Mouse (Mus musculus) midbrain, postnatal 0 days (tissue): ENCODE results near the gene Pcolce2. TPM values are rescaled to one million over a fixed set of nuclear protein-coding genes. Genes with fewer than 3 reads are reported as not detected.

Experiments used
- ATAC-seq: fragments of 200-750 bp; cut with Nextera tagmentation; 2 replicates; pipeline ENCODE4 v1.8.0; 2017; ENCODE audit warnings: moderate number of reproducible peaks, mild to moderate bottlenecking, moderate TSS enrichment, moderate library complexity; ENCODE audit not compliant: low FRiP score
- DNase-seq: peaks from one replicate; pipeline ENCODE4 v3.0.0-alpha.2; 2015; ENCODE audit warnings: low spot score
- H3K27ac ChIP-seq: fragments of 300-500 bp; sonication (generic); 2 replicates; pipeline ENCODE4 v1.5.1; 2014; ENCODE audit warnings: low read depth, mild to moderate bottlenecking, low read length, mixed read lengths
- H3K27me3 ChIP-seq: fragments of 300-500 bp; sonication (generic); 2 replicates; pipeline ENCODE4 v1.6.1; 2014; ENCODE audit warnings: low read length, control low read depth, mixed read lengths; ENCODE audit not compliant: insufficient read depth
- H3K36me3 ChIP-seq: fragments of 300-500 bp; sonication (generic); 2 replicates; pipeline ENCODE4 v1.6.1; 2014; ENCODE audit warnings: low read length, control low read depth, mixed read lengths; ENCODE audit not compliant: insufficient read depth
- H3K4me1 ChIP-seq: fragments of 300-500 bp; sonication (generic); 2 replicates; pipeline ENCODE4 v1.6.1; 2014; ENCODE audit warnings: mild to moderate bottlenecking, control low read depth, antibody characterized with exemption, low read length, mixed read lengths; ENCODE audit not compliant: insufficient read depth
- H3K4me2 ChIP-seq: fragments of 300-500 bp; sonication (generic); 2 replicates; pipeline ENCODE4 v1.6.1; 2014; ENCODE audit warnings: low read depth, mild to moderate bottlenecking, low read length, mixed read lengths; ENCODE audit not compliant: poor library complexity, severe bottlenecking
- H3K4me3 ChIP-seq: fragments of 300-500 bp; sonication (generic); 2 replicates; pipeline ENCODE4 v1.5.1; 2014; ENCODE audit warnings: low read depth, mild to moderate bottlenecking, low read length, moderate library complexity
- H3K9ac ChIP-seq: fragments of 300-500 bp; sonication (generic); replicated peaks from 2 replicates; pipeline ENCODE4 v1.6.1; 2014; ENCODE audit warnings: mild to moderate bottlenecking, low read length, moderate library complexity, mixed read lengths; ENCODE audit not compliant: poor library complexity, severe bottlenecking
- H3K9me3 ChIP-seq: fragments of 300-500 bp; sonication (generic); 2 replicates; pipeline ENCODE4 v1.6.1; 2016; ENCODE audit warnings: low read length, control low read depth
- CTCF ChIP-seq: IDR thresholded peaks from 2 replicates; pipeline ENCODE4 v1.5.1; 2016; ENCODE audit warnings: antibody characterized with exemption, mild to moderate bottlenecking
- WGBS: fragments of 180-500 bp; shearing (Covaris S2); extraction: QIAGEN DNeasy Blood & Tissue Kit; methylation state at CpG from one replicate; pipeline ENCODE4 v1.1.7; 2014; 5-methylcytosine and 5-hydroxymethylcytosine counted together
- polyA plus RNA-seq: library from polyadenylated mRNA; unstranded; fragments of >200 nt; fragmentation: Nextera tagmentation; extraction: Ambion mirVana; gene quantifications from 2 replicates; pipeline ENCODE4 v1.2.1, GENCODE M21; 2015
- total RNA-seq: library from RNA; depleted of rRNA; stranded (reverse); fragments of >200 nt; gene quantifications from 2 replicates; pipeline ENCODE4 v1.2.3, GENCODE M21; 2014

Pcolce2 gene
- total and polyA plus RNA-seq, 2 experiments from 2014 or later, result 0.66 to 2.0 TPM

- no peaks in the 10 kb centered on the region for H3K36me3 ChIP-seq
- no peak overlapping the region for H3K4me2 ChIP-seq
- ATAC-seq (no peak), DNase-seq (no peak)
- TF ChIP-seq CTCF, result no peak
- 84% methylated on average over 11 of the region's 11 CpGs for whole genome bisulfite sequencing
- H3K9ac ChIP-seq, result no peak overlapping the region
- H3K27ac ChIP-seq, result no peak overlapping the region
- H3K27me3 ChIP-seq, result no peaks in the 10 kb centered on the region
- no peaks in the 10 kb centered on the region for H3K4me1 ChIP-seq
- no peaks in the 10 kb centered on the region for H3K9me3 ChIP-seq
- no peak overlapping the region for H3K4me3 ChIP-seq
Measured at GRCm38 (mm10) chr9:95693528-95694100, 56.2 kb downstream of the Pcolce2 start.

- Histone ChIP-seq H3K4me3 (no peak overlapping the region), H3K4me1 (no peaks in the 10 kb centered on the region), H3K4me2 (no peak overlapping the region), H3K9me3 (no peaks in the 10 kb centered on the region), H3K27me3 (no peaks in the 10 kb centered on the region), H3K9ac (no peak overlapping the region), H3K36me3 (no peaks in the 10 kb centered on the region), H3K27ac (no peak overlapping the region)
- no peak for TF ChIP-seq CTCF
- DNase-seq (no peak), ATAC-seq (no peak)
- WGBS, result 88% methylated on average over 12 of the region's 12 CpGs
Measured at GRCm38 (mm10) chr9:95694526-95694925, 57.1 kb downstream of the Pcolce2 start.

- Histone ChIP-seq H3K27me3 (no peaks in the 10 kb centered on the region), H3K36me3 (no peaks in the 10 kb centered on the region), H3K4me1 (no peaks in the 10 kb centered on the region), H3K4me3 (no peak overlapping the region), H3K9ac (no peak overlapping the region), H3K4me2 (no peak overlapping the region), H3K9me3 (no peaks in the 10 kb centered on the region), H3K27ac (no peak overlapping the region)
- ATAC-seq, result no peak
- 91% methylated on average over 15 of the region's 15 CpGs for WGBS
- TF ChIP-seq CTCF, result no peak
- DNase-seq, result no peak
Measured at GRCm38 (mm10) chr9:95695023-95695422, 57.6 kb downstream of the Pcolce2 start.

GRCm38 (mm10) chr9:95696581-95696980, 59.2 kb downstream of the Pcolce2 start:
- H3K4me1 ChIP-seq, result no peaks in the 10 kb centered on the region
- H3K27me3 ChIP-seq, result no peaks in the 10 kb centered on the region
- no peaks in the 10 kb centered on the region for H3K9me3 ChIP-seq
- H3K27ac ChIP-seq, result no peak overlapping the region
- TF ChIP-seq CTCF, result no peak
- H3K4me3 ChIP-seq, result no peak overlapping the region
- no peak overlapping the region for H3K9ac ChIP-seq
- WGBS, result 85% methylated on average over 6 of the region's 6 CpGs
- ATAC-seq (no peak), DNase-seq (no peak)
- no peaks in the 10 kb centered on the region for H3K36me3 ChIP-seq
- H3K4me2 ChIP-seq, result no peak overlapping the region

- Histone ChIP-seq H3K4me1 (no peaks in the 10 kb centered on the region), H3K4me2 (no peak overlapping the region), H3K27me3 (no peaks in the 10 kb centered on the region), H3K9me3 (no peaks in the 10 kb centered on the region), H3K36me3 (no peaks in the 10 kb centered on the region), H3K9ac (no peak overlapping the region), H3K27ac (no peak overlapping the region), H3K4me3 (no peak overlapping the region)
- ATAC-seq, result no peak
- 51% methylated on average over 2 of the region's 2 CpGs for WGBS
- DNase-seq, result peak; percentile 36
- TF ChIP-seq CTCF, result peak; percentile 71
Measured at GRCm38 (mm10) chr9:95697808-95698207, 60.4 kb downstream of the Pcolce2 start.

- no peak for TF ChIP-seq CTCF
- DNase-seq, result no peak
- H3K4me3 ChIP-seq, result no peak overlapping the region
- H3K9me3 ChIP-seq, result no peaks in the 10 kb centered on the region
- no peak overlapping the region for H3K4me2 ChIP-seq
- H3K27me3 ChIP-seq, result no peaks in the 10 kb centered on the region
- 79% methylated on average over 4 of the region's 4 CpGs for WGBS
- H3K9ac ChIP-seq, result no peak overlapping the region
- H3K36me3 ChIP-seq, result no peaks in the 10 kb centered on the region
- ATAC-seq, result no peak
- H3K27ac ChIP-seq, result no peak overlapping the region
- no peaks in the 10 kb centered on the region for H3K4me1 ChIP-seq
Measured at GRCm38 (mm10) chr9:95699273-95699672, 61.9 kb downstream of the Pcolce2 start.
